Mouse (Mus musculus) neural tube, embryonic 10.5 days (tissue): ENCODE results near the gene Sash1.

ENCODE experiments used
- DNase-seq: peaks from one replicate; pipeline ENCODE4 v3.0.0-alpha.2; 2017; ENCODE audit warnings: low spot score; ENCODE audit errors: extremely low spot score

The Sash1 gene

DNA sequence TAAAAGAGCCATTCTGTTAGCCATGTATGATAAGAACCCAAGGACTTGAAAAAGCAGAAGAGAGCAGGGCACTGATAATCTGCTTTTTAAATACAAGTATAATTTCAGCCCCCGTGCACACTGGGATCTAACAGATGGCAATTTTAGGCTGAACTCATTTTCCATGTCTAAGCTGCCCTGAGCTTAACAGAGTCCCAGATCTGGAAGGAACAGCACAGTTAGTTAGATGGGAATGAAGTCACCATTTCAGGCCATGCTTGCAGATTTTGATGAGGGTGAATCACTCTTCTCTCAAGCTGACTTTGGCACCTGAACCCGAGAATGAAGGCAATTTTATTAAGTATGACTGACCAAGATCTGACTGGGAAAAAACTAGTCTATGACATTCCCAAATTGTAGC lies 28.9 kb downstream of the Sash1 start:
- no peak for DNase-seq

GRCm38 (mm10) chr10:8853326-8853725 lies 32.5 kb downstream of the Sash1 start:
- DNase-seq, result peak; percentile 33

DNA sequence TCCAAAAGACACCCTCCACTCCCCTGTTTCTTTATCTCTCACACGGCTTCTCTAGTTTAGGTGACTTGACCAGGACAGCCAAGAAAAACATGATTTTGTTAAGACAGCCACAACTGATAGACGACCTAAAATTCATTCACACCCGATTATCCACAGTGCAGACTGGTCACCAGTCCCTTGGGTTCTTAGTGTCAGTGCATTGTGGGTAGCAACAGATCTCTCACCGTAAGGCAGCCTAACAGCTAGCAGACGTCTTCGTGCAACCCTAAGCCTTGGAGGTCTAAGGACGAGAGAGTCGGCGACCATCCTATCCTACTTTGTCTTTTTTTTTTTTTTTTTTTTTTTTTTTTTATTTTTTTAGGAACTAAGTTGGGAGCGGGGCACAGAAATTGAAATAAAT lies 34.2 kb downstream of the Sash1 start:
- no peak for DNase-seq

DNA sequence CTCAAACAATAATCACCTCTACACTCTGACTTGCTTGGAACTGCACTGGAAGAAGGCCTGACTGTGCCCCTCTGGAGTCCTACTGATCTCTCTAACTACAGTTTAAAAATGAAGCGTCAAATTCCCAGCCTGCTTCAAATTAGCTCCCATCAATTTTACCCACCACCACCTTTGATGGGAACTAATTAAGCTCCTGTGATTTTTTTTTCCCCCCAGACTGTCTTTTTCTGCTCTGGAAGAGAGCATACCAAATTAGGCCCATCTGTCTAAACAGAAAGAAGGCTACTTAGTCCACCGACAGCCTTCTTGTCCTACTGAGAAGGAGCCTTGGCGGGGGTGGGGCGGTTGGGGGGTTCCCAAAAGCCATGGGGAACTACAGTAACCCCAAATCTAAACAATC lies 37.9 kb downstream of the Sash1 start:
- no peak for DNase-seq

DNA sequence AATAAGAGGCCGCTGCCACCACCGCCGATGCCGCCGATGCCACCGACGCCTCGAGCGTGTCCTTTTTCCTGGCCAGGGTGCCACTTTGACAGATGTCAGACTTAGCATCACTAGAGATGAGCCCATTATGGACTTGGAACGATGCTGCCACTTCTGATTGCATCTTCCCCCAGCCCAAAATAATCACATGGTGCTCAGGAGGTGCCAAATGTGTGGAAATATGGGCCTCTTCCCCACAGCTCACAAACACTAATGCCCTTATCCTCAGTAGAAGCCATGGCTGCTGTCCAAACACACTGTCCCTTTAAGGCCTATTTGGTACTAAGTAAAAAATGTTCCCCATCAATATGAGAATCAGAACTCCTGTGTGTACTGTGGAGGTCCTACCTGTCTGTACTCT lies 39.6 kb downstream of the Sash1 start:
- no peak for DNase-seq

- DNase-seq, result no peak
These were observed 40.6 kb downstream of the Sash1 start for GRCm38 (mm10) chr10:8845230-8845770.

DNA sequence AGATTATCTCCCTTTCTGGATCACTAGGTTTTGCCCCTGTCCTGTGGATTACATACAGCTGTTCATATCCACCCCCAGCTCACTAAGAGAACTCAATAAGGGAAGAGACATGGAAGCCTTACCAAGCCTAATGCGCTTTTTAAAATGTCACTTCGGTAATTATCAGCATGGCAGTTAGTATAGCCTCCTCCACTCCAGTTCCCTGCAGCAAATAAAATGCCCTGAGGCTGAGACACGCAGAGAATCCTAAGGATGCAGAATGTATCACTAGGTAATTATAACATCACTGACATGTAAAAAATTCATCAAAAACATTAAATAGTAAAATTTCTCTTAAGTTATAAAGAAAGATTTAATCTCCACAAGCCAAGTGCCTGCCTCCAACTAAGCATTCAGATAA lies 45.9 kb downstream of the Sash1 start:
- DNase-seq, result no peak

GRCm38 (mm10) chr10:8833816-8834464 lies 51.9 kb downstream of the Sash1 start:
- DNase-seq, result no peak

DNA sequence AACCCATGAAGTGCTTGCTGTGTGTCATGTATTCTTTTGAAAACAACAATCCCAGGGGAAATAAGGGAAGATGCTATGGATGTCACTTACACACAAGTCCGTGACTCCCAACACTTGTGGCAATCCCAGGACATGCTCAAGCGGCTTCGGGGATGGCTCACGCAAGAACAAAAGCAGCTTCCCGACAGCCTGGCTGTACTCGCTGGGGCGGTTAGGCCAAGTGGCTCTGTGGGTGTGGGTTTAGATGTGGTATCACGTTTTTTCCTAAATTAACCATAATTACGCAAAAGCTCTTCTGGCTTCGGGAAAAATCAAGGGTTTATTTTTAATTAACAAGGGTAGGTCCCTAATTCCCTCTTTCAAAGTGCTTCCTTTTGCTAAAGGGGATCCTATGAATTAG lies 59.6 kb downstream of the Sash1 start:
- no peak for DNase-seq

DNA sequence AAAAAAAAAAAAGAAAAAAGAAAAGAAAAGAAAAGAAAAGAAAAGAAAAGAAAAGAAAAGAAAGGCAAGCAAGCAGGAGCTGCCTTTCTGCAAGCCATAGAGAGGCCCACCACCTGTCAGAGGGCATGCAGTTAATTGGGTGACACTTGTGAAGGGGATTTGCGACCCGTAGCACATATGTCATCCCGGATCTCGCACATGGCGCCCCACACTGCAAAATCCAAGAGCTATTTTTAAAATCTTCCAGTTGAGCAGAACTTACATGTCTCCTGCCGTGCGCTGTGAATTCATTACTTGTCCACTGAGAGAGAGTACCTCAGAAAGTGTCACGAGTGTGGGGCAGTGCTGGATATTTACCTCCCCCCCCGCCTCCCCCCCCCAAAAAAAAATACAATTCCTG lies 60.0 kb downstream of the Sash1 start:
- DNase-seq, result peak; percentile 38

DNA sequence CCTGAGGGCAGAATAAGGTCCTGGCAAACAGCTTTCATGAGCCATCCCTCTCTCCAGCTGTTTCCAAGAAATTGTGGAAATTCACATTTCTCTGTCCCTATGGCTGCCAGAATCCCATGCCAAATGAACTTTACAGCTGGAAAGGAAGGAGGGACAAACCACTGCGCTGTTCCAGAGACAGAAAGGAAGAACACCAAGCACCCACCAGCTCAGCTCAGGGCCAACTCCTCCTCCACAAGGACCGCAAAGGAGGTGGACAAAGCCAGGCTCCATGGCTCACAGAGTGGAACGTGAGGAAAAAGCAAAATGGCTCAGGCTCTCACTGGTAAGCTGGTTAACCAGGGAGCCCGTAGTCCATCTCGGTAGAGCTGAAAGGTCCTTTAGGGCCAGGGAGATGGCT lies 67.8 kb downstream of the Sash1 start:
- DNase-seq, result no peak

DNA sequence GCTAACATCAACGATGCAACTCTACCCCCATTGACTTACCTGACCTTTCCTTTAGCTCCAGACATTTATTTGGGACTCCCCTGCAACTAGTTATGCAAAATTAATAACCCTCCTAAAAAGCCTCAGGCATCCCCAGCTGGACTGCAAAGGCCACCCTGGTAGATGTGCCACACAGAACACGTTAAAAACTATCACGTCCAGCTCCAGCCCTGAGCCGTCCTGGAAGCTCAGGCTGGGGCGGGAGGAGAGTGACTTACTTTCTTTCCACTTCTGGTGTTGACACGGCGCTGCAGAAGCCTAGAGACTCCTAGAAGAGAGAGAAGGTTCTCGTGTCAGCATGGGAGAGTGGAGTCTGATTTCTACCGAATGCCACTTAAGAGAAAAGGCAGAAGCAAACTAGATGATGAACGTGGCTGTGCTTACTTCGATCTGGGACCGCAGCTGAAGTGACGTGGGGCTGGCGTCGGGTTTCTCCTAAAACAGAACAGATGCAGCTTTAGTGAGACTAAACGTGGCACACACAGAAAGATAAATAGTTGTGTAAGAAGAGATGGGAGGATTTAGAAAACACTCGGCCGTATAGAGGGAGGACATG lies 71.8 kb downstream of the Sash1 start:
- no peak for DNase-seq

DNA sequence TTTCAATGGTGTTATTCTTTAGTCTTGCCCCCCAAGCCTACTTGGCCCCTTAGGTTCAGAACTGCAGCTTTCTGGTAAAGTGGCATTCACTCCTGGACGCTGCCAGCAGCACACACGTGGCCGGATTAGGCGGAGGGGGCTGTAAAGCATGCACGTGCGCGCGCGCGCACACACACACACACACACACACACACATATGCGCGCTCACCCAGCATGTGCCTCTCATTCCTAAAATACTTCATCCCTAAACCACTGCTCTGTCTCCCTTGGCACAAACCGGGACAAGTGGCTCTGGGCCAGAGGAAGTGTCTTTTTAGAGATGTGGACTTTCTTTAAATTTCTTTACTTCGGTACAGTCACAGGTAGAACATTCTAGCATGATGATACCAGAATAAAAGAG lies 72.6 kb downstream of the Sash1 start:
- DNase-seq, result no peak

GRCm38 (mm10) chr10:8812807-8813206 lies 73.1 kb downstream of the Sash1 start:
- DNase-seq, result no peak

- DNase-seq, result no peak
These were observed 74.4 kb downstream of the Sash1 start for GRCm38 (mm10) chr10:8811261-8812039.

GRCm38 (mm10) chr10:8810496-8810895 lies 75.4 kb downstream of the Sash1 start:
- DNase-seq, result no peak

- no peak for DNase-seq
These were observed 77.5 kb downstream of the Sash1 start for GRCm38 (mm10) chr10:8808383-8808782.

DNA sequence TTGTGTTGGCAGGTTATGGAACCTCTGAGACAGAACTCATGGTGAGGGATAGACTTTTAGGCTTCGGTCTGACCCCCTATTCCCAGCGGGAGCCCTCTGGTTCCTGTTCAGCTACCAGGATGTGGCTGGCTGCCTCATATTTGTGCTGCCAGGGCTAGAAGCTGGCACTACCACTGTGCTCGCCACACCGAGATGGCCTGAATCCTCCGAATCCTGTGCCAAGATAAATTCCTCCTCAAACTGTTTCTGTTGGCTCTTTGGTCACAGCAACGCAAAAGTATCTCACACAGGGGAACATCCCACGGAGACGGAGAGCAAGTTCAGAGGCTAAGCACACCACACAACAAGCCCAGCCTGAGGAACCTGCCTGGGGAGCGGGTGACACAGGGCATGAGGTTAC lies 78.3 kb downstream of the Sash1 start:
- no peak for DNase-seq

- no peak for DNase-seq
These were observed 80.5 kb downstream of the Sash1 start for GRCm38 (mm10) chr10:8805402-8805801.

- peak; percentile 53 for DNase-seq
These were observed 81.6 kb downstream of the Sash1 start for GRCm38 (mm10) chr10:8804292-8804691.

GRCm38 (mm10) chr10:8801719-8802347 lies 84.0 kb downstream of the Sash1 start:
- no peak for DNase-seq

DNA sequence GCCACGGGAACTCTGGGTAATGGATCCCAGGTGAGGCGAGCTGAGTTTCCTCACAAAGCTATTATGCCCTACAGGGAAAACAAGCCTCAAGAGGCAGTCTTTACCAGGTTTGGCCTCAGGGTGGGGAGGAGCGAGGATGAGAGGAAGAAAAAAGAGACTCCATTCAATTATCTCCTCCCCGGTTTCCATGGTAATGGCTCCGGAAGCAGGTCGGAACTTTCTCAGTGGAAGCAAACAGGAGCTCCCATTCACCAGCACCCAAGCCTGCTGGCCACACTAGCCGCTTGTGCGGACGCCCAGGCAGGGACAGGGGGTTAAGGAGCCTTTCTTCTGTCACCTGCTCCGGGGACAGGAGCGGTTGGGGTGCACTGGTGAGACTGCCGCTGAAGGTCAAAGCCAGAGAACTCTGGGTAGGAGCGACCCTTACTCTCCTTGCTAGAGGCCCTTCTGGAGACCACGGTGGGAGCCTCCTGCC lies 84.7 kb downstream of the Sash1 start:
- peak; percentile 37 for DNase-seq
